Mouse (Mus musculus): ENCODE results near the gene Hoxb9. TPM values are rescaled to one million over a fixed set of nuclear protein-coding genes. Genes with fewer than 3 reads are reported as not detected.

The Hoxb9 gene
- polyA plus RNA-seq, 1 experiment from 2014 or later = 0.09 TPM

DNA sequence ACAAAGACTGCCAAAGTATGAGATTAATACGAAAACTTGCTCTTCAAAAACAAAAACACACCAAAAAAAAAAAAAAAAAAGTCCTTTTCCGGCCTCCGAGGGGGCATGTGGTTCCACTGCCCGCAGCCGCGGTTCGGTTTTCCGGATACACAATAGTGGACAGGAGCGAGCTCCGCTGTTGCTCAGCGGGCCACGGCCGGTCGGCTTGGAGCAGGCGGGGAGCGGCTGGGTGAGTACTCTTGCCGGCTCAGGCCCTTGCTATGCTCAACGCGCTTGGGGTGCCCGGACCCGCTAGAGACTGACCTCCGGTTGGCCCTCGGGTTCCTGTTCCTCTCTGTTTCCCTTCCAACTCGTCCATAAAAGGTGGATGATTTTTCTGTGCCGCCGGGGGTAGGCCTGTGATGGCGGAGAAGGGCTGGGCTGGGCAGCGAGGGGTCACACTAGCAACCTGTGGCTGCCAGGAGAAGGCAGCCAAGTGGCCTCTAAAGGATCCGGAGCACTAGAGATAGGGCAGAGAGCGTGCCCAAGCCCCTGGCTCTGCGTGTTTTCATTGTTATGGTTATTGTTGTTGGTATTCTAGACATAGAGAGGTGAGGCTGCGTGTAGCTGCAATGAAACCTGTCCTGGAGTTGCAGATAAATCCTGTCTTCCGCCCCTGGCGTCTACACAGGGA is 43.5 kb downstream of the Hoxb9 start:
- no peak overlapping the region for H3K4me3 ChIP-seq
- no peak overlapping the region for H3K4me2 ChIP-seq (replicated peaks)
- no peak for ATAC-seq (ENCODE audit: insufficient number of reproducible peaks, insufficient read depth, low FRiP score, low TSS enrichment)
- H3K27me3 ChIP-seq = peaks cover 96% of the 10 kb centered on the region
- peaks cover 5% of the 10 kb centered on the region; the same call in 1 of the 2 replicates for H3K4me1 ChIP-seq
- H3K27ac ChIP-seq = no peak overlapping the region
- H3K9ac ChIP-seq = no peak overlapping the region
- H3K36me3 ChIP-seq = no peaks in the 10 kb centered on the region
- H3K9me3 ChIP-seq = no peaks in the 10 kb centered on the region
- under 1% methylated on average over 34 of the region's 34 CpGs for WGBS

DNA sequence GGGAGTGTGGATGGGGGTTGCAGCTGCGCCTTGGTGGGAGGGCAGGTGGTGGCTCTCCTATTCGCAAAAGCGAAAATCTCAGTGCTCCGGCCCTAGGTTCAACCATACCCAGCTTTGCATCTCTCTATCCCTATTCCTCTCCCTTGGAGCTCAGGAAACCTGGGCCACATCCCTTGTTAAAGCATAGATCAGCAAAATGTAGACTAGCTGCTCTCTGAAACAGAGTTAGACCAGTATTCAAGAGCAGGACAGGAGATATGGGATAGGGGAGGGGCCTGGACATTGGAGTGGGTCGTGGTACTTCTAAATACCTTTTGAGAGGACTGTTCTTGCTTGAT is 44.1 kb downstream of the Hoxb9 start:
- H3K9me3 ChIP-seq = no peaks in the 10 kb centered on the region
- H3K4me2 ChIP-seq (replicated peaks) = no peak overlapping the region
- WGBS = 0% methylated on average over 5 of the region's 5 CpGs
- ATAC-seq (ENCODE audit: insufficient number of reproducible peaks, insufficient read depth, low FRiP score, low TSS enrichment) = no peak
- peaks cover 5% of the 10 kb centered on the region; the same call in 1 of the 2 replicates for H3K4me1 ChIP-seq
- no peak overlapping the region for H3K4me3 ChIP-seq
- no peaks in the 10 kb centered on the region for H3K36me3 ChIP-seq
- H3K27me3 ChIP-seq = peaks cover 96% of the 10 kb centered on the region
- H3K27ac ChIP-seq = no peak overlapping the region
- H3K9ac ChIP-seq = no peak overlapping the region

DNA sequence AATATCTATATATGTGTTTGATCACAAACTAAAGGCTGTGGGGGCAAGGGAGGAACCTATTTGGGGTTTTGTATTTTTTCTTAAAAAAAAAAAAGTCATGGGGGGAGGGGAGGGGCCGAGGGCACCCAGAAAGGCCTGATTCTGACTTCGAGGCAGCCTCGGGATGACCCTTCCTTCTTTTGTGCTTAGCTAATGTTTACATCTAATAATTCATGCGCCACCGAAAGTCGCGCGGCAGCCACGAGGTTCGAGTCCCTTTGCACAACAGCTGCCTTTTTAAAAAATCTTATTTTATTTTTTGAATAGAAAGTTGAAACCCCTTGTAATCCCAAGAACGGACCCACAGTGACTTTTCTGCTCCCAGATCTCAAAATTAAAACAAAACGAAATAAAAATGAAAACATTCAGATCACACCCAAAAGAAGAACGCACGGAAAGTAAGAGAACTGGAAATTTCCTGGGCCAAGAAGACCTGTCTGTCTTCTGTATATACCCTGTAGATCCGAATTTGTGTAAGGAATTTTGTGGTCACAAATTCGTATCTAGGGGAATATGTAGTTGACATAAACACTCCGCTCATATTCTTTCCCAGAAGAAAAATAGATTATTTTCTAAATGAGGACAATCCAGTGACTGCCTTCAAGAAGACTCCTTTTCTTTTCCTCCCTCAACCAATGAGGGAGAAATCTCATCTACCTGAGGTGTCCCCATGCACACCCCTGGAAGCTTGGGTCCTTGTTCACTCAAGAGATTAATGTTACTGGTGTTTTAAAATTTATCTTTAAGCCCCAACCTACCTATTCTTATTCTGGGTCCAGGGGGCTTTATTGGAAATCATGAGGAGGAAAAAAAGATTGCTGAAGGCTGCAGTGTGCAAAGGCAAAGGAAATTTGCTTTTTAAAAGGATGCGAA is 45.7 kb downstream of the Hoxb9 start:
- H3K27ac ChIP-seq = no peak overlapping the region
- WGBS = 5% methylated on average over 18 of the region's 18 CpGs

DNA sequence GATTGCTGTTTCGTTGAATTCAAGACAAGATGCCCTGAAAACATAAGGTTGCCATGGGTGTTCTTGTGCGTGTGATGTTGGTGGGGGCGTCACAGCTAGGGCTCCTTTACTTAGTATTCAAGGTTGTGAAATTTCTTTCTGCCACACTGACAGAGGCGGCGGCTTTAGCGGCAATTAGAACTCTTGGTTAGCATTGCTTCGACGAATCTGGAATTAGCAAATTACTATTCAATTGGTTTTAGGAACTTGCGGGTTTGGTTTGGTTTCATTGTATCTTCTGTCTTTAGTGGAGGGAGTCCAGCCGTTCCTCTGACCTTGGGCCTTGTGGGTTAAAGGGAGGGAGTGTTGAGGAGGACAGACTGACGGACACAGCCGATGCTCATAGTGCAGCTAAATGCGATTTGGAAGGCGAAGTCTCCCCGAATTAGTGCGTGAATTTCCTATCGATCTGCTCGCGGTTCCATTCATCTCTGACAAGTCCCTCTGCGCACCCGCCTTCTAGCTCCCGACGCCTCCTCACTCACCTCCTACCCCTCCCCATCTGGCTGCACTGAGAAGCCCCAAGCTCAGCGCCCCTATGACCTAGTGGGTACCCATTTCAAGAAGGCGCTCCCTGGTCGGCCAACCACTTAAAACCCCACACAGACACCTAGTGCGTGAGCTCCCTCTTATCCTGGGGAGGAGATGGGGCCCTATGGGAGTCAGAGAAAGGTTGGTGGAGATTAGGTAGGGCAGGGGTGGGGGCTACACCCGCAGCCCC is 46.5 kb downstream of the Hoxb9 start, which contains the start of gene Hoxb4:
Gene Hoxb4, plus strand, starts transcription at position 660 of the 760 bp plus-strand sequence.
- no peak for ATAC-seq (ENCODE audit: insufficient number of reproducible peaks, insufficient read depth, low FRiP score, low TSS enrichment)
- Histone ChIP-seq H3K4me3 (peak within 1 kb of the TSS; percentile 31), H3K27ac (no peak within 1 kb of the TSS), H3K9ac (no peak within 1 kb of the TSS), H3K27me3 (peaks cover 96% of the 10 kb centered on the region), H3K9me3 (no peaks in the 10 kb centered on the region), H3K4me1 (peaks cover 5% of the 10 kb centered on the region; the same call in 1 of the 2 replicates), H3K36me3 (no peaks in the 10 kb centered on the region), H3K4me2 (replicated peaks) (peak within 1 kb of the TSS; percentile 45)
- WGBS = under 1% methylated on average over 28 of the region's 28 CpGs

More for the DNA sequence above, 45.7 kb downstream of the Hoxb9 start:
- no peaks in the 10 kb centered on the region for H3K36me3 ChIP-seq
- ATAC-seq (ENCODE audit: insufficient number of reproducible peaks, insufficient read depth, low FRiP score, low TSS enrichment) = no peak
- H3K4me2 ChIP-seq (replicated peaks) = no peak overlapping the region
- no peak overlapping the region for H3K4me3 ChIP-seq
- no peaks in the 10 kb centered on the region for H3K9me3 ChIP-seq
- H3K9ac ChIP-seq = no peak overlapping the region
- peaks cover 96% of the 10 kb centered on the region for H3K27me3 ChIP-seq
- H3K4me1 ChIP-seq = peaks cover 5% of the 10 kb centered on the region; the same call in 1 of the 2 replicates

DNA sequence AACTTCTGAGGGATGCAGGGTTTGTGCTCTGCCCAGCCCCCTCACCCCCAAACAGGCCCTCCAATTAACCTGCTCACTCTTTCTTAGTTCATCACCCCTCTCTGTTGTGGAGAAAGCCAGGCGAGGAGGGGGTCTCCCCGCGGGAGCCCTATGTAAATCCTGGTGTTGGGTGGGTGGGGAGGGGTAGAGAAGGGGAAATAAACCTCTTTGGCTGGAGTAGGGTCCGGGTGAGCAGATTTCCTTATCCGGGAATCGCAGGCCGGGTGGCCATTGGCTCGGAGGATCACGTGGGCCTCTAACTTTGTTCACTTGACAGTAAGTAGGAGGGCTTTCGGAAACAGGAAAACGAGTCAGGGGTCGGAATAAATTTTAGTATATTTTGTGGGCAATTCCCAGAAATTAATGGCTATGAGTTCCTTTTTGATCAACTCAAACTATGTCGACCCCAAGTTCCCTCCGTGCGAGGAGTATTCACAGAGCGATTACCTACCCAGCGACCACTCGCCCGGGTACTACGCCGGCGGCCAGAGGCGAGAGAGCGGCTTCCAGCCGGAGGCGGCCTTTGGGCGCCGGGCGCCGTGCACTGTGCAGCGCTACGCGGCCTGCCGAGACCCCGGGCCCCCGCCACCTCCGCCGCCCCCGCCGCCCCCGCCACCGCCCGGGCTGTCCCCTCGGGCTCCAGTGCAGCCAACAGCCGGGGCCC is 47.3 kb downstream of the Hoxb9 start:
- peaks cover 96% of the 10 kb centered on the region for H3K27me3 ChIP-seq
- ATAC-seq (ENCODE audit: insufficient number of reproducible peaks, insufficient read depth, low FRiP score, low TSS enrichment) = no peak
- peak overlapping the region; percentile 45 for H3K4me2 ChIP-seq (replicated peaks)
- H3K9ac ChIP-seq = no peak overlapping the region
- peak overlapping the region; percentile 31 for H3K4me3 ChIP-seq
- H3K9me3 ChIP-seq = no peaks in the 10 kb centered on the region
- H3K27ac ChIP-seq = no peak overlapping the region
- peaks cover 5% of the 10 kb centered on the region; the same call in 1 of the 2 replicates for H3K4me1 ChIP-seq
- H3K36me3 ChIP-seq = no peaks in the 10 kb centered on the region
- WGBS = 1% methylated on average over 42 of the region's 45 CpGs

DNA sequence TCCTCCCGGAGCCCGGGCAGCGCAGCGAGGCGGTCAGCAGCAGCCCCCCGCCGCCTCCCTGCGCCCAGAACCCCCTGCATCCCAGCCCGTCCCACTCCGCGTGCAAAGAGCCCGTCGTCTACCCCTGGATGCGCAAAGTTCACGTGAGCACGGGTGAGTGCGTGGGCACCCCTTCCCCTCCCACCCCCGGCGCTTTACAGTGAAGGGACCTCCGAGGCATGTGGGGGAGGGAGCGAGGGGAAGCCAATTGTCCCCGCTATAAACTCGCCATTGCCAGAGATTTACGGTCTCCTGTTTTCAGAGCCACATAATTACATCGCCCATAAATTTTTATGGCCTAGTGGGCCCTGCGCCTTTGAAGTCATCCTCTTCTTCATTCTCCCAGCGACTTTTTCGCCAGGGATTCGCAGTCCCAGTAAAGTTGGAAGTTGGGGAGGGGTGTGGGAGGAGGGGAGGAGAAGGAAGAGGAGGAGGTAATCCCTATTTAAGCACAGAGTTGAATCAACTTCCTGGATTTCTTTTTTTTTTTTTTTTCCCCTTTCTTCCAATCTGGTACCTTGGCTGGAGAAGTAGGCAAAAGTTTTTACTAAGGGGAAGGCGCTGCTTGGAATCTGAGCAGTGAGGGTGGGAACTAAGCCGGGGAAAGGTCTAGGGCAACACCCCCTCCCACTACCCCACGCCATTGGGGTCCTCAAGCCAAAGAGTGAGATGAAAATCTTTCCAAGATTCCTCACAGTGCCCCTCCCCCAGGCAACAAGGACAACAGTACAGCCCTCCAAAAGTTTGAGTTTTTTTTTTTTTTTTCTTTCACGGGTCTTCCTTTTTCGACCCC is 48.0 kb downstream of the Hoxb9 start:
- H3K27ac ChIP-seq = no peak overlapping the region

DNA sequence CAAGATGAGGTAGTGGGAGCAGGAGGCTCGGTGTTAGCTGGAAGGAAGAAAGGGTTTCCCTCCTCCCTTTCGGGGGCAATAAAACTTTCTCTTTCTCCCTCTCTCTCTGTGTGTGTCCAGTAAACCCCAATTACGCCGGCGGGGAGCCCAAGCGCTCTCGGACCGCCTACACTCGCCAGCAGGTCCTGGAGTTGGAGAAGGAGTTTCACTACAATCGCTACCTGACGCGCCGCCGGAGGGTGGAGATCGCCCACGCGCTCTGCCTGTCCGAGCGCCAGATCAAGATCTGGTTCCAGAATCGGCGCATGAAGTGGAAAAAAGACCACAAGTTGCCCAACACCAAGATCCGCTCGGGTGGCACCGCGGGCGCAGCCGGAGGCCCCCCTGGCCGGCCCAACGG is 48.7 kb downstream of the Hoxb9 start:
- Histone ChIP-seq H3K36me3 (no peaks in the 10 kb centered on the region), H3K4me3 (no peak overlapping the region), H3K9ac (no peak overlapping the region), H3K4me2 (replicated peaks) (no peak overlapping the region), H3K27me3 (peaks cover 98% of the 10 kb centered on the region), H3K9me3 (no peaks in the 10 kb centered on the region), H3K4me1 (peaks cover 5% of the 10 kb centered on the region; the same call in 1 of the 2 replicates), H3K27ac (no peak overlapping the region)
- no peak for ATAC-seq (ENCODE audit: insufficient number of reproducible peaks, insufficient read depth, low FRiP score, low TSS enrichment)
- under 1% methylated on average over 29 of the region's 29 CpGs for WGBS

More for the DNA sequence above, 48.0 kb downstream of the Hoxb9 start:
- under 1% methylated on average over 34 of the region's 34 CpGs for WGBS
- peak overlapping the region; percentile 31 for H3K4me3 ChIP-seq
- H3K4me2 ChIP-seq (replicated peaks) = peak overlapping the region; percentile 45
- peaks cover 96% of the 10 kb centered on the region for H3K27me3 ChIP-seq
- H3K9me3 ChIP-seq = no peaks in the 10 kb centered on the region
- peaks cover 5% of the 10 kb centered on the region; the same call in 1 of the 2 replicates for H3K4me1 ChIP-seq
- no peak overlapping the region for H3K9ac ChIP-seq
- no peaks in the 10 kb centered on the region for H3K36me3 ChIP-seq
- ATAC-seq (ENCODE audit: insufficient number of reproducible peaks, insufficient read depth, low FRiP score, low TSS enrichment) = no peak

DNA sequence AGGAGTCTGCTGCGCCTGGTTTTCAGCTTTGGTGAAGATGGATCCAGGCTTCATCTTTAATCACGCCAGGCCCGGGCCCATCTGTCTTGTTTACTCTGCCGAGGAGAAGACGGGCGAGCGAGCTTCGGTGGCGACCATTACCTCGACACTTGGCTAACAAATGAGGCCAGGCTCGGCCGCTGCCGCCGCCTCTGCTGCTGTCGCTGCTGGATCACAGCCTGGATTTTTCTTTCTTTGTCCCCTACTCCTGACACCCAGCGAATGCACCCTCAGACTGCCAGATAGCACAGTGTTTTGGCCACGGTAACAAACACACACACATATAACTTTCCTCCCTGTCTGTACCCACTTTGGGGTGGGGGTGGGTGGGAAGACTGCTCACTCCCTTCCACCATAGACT is 49.4 kb downstream of the Hoxb9 start:
- H3K27ac ChIP-seq = no peak overlapping the region
- H3K4me2 ChIP-seq (replicated peaks) = no peak overlapping the region

DNA sequence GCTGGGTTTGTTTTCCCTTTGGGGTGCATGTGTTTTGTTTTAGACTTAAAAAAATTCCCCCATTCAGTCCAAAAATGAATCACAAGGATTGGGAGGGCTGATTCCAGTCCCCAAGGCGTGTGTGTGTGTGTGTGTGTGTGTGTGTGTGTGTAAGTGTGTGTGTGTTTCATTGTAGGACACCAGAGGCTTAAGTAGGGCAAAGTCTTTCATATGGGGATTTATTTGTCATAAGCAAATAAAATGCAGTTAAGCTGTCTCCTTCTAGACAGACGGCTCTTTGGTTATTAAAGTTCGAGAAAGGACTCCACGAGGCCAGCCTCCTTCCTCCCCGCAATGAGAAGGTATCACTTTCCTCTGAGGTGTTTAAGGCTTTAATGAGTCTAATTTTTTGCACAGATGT is 50.6 kb downstream of the Hoxb9 start:
- Histone ChIP-seq H3K27ac (no peak overlapping the region), H3K4me2 (replicated peaks) (no peak overlapping the region), H3K9me3 (no peaks in the 10 kb centered on the region), H3K27me3 (peaks cover 99% of the 10 kb centered on the region), H3K4me1 (peaks cover 5% of the 10 kb centered on the region; the same call in 1 of the 2 replicates), H3K4me3 (no peak overlapping the region), H3K36me3 (no peaks in the 10 kb centered on the region), H3K9ac (no peak overlapping the region)
- WGBS = 4% methylated on average over 5 of the region's 5 CpGs
- ATAC-seq (ENCODE audit: insufficient number of reproducible peaks, insufficient read depth, low FRiP score, low TSS enrichment) = no peak

More for the DNA sequence above, 49.4 kb downstream of the Hoxb9 start:
- no peaks in the 10 kb centered on the region for H3K36me3 ChIP-seq
- no peak overlapping the region for H3K4me3 ChIP-seq
- H3K27me3 ChIP-seq = peaks cover 98% of the 10 kb centered on the region
- WGBS = under 1% methylated on average over 17 of the region's 17 CpGs
- H3K4me1 ChIP-seq = peaks cover 5% of the 10 kb centered on the region; the same call in 1 of the 2 replicates
- no peak for ATAC-seq (ENCODE audit: insufficient number of reproducible peaks, insufficient read depth, low FRiP score, low TSS enrichment)
- no peaks in the 10 kb centered on the region for H3K9me3 ChIP-seq
- H3K9ac ChIP-seq = no peak overlapping the region

DNA sequence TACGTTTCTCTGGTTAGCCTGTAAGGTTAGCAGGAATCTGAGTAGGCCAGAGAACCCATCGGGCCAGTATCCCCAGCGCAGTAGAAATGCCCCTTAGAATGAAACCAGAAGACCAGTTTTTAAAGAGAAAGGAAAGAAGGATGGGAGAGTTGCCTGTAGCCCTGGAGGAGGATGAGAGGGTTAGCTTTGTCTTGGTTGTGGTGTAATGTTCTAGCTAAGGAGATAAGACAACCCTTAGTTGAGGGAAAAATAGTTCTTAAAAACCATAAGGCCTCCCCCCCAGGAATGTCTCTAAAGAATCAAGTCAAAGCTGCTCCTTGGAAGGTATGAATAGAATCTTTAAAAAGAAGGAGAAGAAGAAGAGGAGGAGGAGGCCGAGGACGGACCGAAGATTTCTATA is 51.5 kb downstream of the Hoxb9 start:
- 4% methylated on average over 6 of the region's 6 CpGs for WGBS
- no peak overlapping the region for H3K9ac ChIP-seq
- H3K4me2 ChIP-seq (replicated peaks) = no peak overlapping the region
- ATAC-seq (ENCODE audit: insufficient number of reproducible peaks, insufficient read depth, low FRiP score, low TSS enrichment) = no peak
- H3K27ac ChIP-seq = no peak overlapping the region
- H3K36me3 ChIP-seq = no peaks in the 10 kb centered on the region
- H3K4me3 ChIP-seq = no peak overlapping the region
- H3K4me1 ChIP-seq = peaks cover 5% of the 10 kb centered on the region; the same call in 1 of the 2 replicates
- no peaks in the 10 kb centered on the region for H3K9me3 ChIP-seq
- peaks cover 100% of the 10 kb centered on the region for H3K27me3 ChIP-seq

All from embryonic facial prominence, embryonic 12.5 days (tissue).